Mouse (Mus musculus): Measurements from ENCODE around the gene Afg3l1. TPM values are rescaled to one million over a fixed set of nuclear protein-coding genes. Genes with fewer than 3 reads are reported as not detected.
A peak's percentile ranks its signal among the peaks of the same experiment; 100 is the strongest.
"Not testable (repeated sequence)": the region's sequence is repeated elsewhere in the genome, so short reads cannot be mapped to it uniquely, and the experiment has no call there.

Afg3l1 gene
- total RNA-seq, 4 experiments from 2014 or later: 28.3 to 36.0 (median 32.2) TPM

GRCm38 (mm10) chr8:123463651-123464050 lies 14.1 kb upstream of the Afg3l1 start:
- no peak for DNase-seq (ENCODE audit: low spot score in 2 of 2)

- DNase-seq (ENCODE audit: low spot score in 2 of 2): no peak
Measured at GRCm38 (mm10) chr8:123467476-123467875, 10.2 kb upstream of the Afg3l1 start.

GRCm38 (mm10) chr8:123472991-123473390 lies 4.7 kb upstream of the Afg3l1 start:
- DNase-seq (ENCODE audit: low spot score in 2 of 2): not testable (repeated sequence)

GRCm38 (mm10) chr8:123474549-123474948 lies 3.2 kb upstream of the Afg3l1 start:
- DNase-seq (ENCODE audit: low spot score in 2 of 2): not testable (repeated sequence)

- DNase-seq (ENCODE audit: low spot score in 2 of 2): peak in 1 of 2 experiments; percentile 18
Measured at GRCm38 (mm10) chr8:123476911-123477736, 579 bp upstream of the Afg3l1 start.

GRCm38 (mm10) chr8:123478456-123479218 lies 934 bp downstream of the Afg3l1 start:
- no peak for DNase-seq (ENCODE audit: low spot score in 2 of 2)

GRCm38 (mm10) chr8:123482627-123483026 lies 4.9 kb downstream of the Afg3l1 start:
- no peak for DNase-seq (ENCODE audit: low spot score in 2 of 2)

GRCm38 (mm10) chr8:123491280-123492075 lies 13.8 kb downstream of the Afg3l1 start:
- no peak for DNase-seq (ENCODE audit: low spot score in 2 of 2)

GRCm38 (mm10) chr8:123492898-123493297 lies 15.2 kb downstream of the Afg3l1 start:
- DNase-seq (ENCODE audit: low spot score in 2 of 2): no peak

- no peak for DNase-seq (ENCODE audit: low spot score in 2 of 2)
Measured at GRCm38 (mm10) chr8:123497699-123498098, 20.0 kb downstream of the Afg3l1 start.

GRCm38 (mm10) chr8:123498963-123499362 lies 21.3 kb downstream of the Afg3l1 start:
- DNase-seq (ENCODE audit: low spot score in 2 of 2): peak; percentile 54 to 59

- no peak for DNase-seq (ENCODE audit: low spot score in 2 of 2)
Measured at GRCm38 (mm10) chr8:123499556-123499955, 21.9 kb downstream of the Afg3l1 start.

- DNase-seq (ENCODE audit: low spot score in 2 of 2): no peak
Measured at GRCm38 (mm10) chr8:123502192-123502591, 24.5 kb downstream of the Afg3l1 start.

- DNase-seq (ENCODE audit: low spot score in 2 of 2): no peak
Measured at GRCm38 (mm10) chr8:123503801-123504467, 26.2 kb downstream of the Afg3l1 start.

- no peak for DNase-seq (ENCODE audit: low spot score in 2 of 2)
Measured at GRCm38 (mm10) chr8:123504591-123505195, 27.0 kb downstream of the Afg3l1 start.

- DNase-seq (ENCODE audit: low spot score in 2 of 2): no peak
Measured at GRCm38 (mm10) chr8:123505267-123505666, 27.6 kb downstream of the Afg3l1 start.

- DNase-seq (ENCODE audit: low spot score in 2 of 2): no peak
Measured at GRCm38 (mm10) chr8:123505695-123506094, 28.0 kb downstream of the Afg3l1 start.

GRCm38 (mm10) chr8:123507153-123507552 lies 29.4 kb downstream of the Afg3l1 start:
- DNase-seq (ENCODE audit: low spot score in 2 of 2): no peak

- no peak for DNase-seq (ENCODE audit: low spot score in 2 of 2)
Measured at GRCm38 (mm10) chr8:123510819-123511218, 33.1 kb downstream of the Afg3l1 start.

- no peak for DNase-seq (ENCODE audit: low spot score in 2 of 2)
Measured at GRCm38 (mm10) chr8:123514136-123514535, 36.4 kb downstream of the Afg3l1 start.

Data from layer of hippocampus, adult 8-10 months (tissue).